Comparison of ENCODE assay signal across 9 mouse cellular contexts in the genomic region with DNA sequence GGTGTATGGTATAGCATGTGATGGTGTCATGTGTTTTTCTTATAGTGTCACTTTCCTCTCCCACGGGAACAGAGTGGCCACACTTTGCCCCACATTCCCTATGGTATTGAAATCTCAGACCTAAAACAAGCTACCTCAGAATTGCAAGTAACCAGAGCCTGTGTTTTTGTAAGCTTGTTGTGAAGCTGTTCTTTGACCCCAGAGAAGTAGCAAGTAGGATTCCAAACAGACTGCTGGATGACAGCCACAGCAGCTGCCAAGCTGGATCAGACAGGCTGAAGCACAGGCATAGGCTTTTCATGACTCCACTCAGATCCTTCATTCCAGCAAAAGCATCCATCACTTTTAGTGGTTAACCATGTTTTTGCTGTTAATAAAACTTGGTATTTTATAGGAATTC. TPM values are rescaled to one million over a fixed set of nuclear protein-coding genes. Genes with fewer than 3 reads are reported as not detected.
A peak's percentile ranks its signal among the peaks of the same experiment; 100 is the strongest.
DNase-seq lines count a peak whose midpoint lies in the region; ATAC-seq and TF ChIP-seq lines count a peak whose summit lies in the region.
"Had no signal": no experiment of that assay in that cellular context is flagged by ENCODE, and none has a peak within 500 bp of the region (broad histone marks: within the 10 kb centered on the region; RNA-seq: fewer than 3 reads in every experiment).

No protein-coding gene starts in this region.

- intact Hi-C loops in heart, adult 2 months (cut with DNase I) = no loop called here

- H3K9ac ChIP-seq in liver, postnatal 0 days (replicated peaks) = no peak overlapping the region
- H3K9ac ChIP-seq in liver, embryonic 12.5 days = no peak overlapping the region
- no peak overlapping the region for H3K9ac ChIP-seq in heart, adult 2 months (ENCODE audit: low read depth, low read length)
- H3K9ac ChIP-seq in kidney, embryonic 16.5 days (replicated peaks; ENCODE audit: low read length) = no peak overlapping the region
- H3K9ac ChIP-seq in stomach, postnatal 0 days (ENCODE audit: low read length) = no peak overlapping the region
- H3K9ac ChIP-seq: hindbrain, embryonic 14.5 days had no signal

- no peak for TF ChIP-seq POLR2A in heart, adult 2 months (IDR thresholded peaks at IDR 0.05; ENCODE audit: insufficient read depth, low read depth, low read length)

- no peak for TF ChIP-seq EP300 in liver, postnatal 0 days (IDR thresholded peaks at IDR 0.05; ENCODE audit: low read depth)
- no peak for TF ChIP-seq EP300 in heart, adult 2 months (IDR thresholded peaks at IDR 0.05; ENCODE audit: insufficient read depth, low read depth, low read length)
- no peak for TF ChIP-seq EP300 in stomach, postnatal 0 days (optimal IDR thresholded peaks at IDR 0.05)

- no peak overlapping the region; the same call in 1 of the 2 replicates for H3K4me2 ChIP-seq in liver, postnatal 0 days (ENCODE audit: low read depth, low read length)
- no peak overlapping the region for H3K4me2 ChIP-seq in liver, embryonic 12.5 days
- H3K4me2 ChIP-seq in kidney, embryonic 16.5 days (replicated peaks; ENCODE audit: low read depth, low read length) = no peak overlapping the region
- H3K4me2 ChIP-seq in stomach, postnatal 0 days (replicated peaks; ENCODE audit: low read depth) = no peak overlapping the region
- H3K4me2 ChIP-seq: hindbrain, embryonic 14.5 days had no signal

- peak; percentile 74 for ATAC-seq in liver, postnatal 0 days
- ATAC-seq in liver, embryonic 12.5 days = no peak
- 0 out of 2 replicates have a peak, but pooled peaks have one; percentile 53 for ATAC-seq in kidney, embryonic 16.5 days (ENCODE audit: low FRiP score, low TSS enrichment)
- ATAC-seq in stomach, postnatal 0 days (ENCODE audit: low FRiP score, low TSS enrichment) = no peak; the same call in 1 of the 2 replicates

- H3K79me2 ChIP-seq in heart, adult 2 months (replicated peaks; ENCODE audit: control insufficient read depth, insufficient read depth, low read length) = no peaks in the 10 kb centered on the region

- H3K4me1 ChIP-seq in liver, postnatal 0 days (ENCODE audit: insufficient read depth) = peaks cover 26% of the 10 kb centered on the region
- peaks cover 5% of the 10 kb centered on the region; the same call in 1 of the 2 replicates for H3K4me1 ChIP-seq in liver, embryonic 12.5 days
- peaks cover 10% of the 10 kb centered on the region for H3K4me1 ChIP-seq in heart, adult 2 months (ENCODE audit: control insufficient read depth, insufficient read depth, low read length)
- peaks cover 33% of the 10 kb centered on the region for H3K4me1 ChIP-seq in kidney, embryonic 16.5 days (ENCODE audit: insufficient read depth, low read length)
- H3K4me1 ChIP-seq in stomach, postnatal 0 days (replicated peaks; ENCODE audit: control insufficient read depth, insufficient read depth) = 0 out of 2 replicates have a peak, but pooled peaks cover 3% of the 10 kb centered on the region

- no peaks in the 10 kb centered on the region for H3K27me3 ChIP-seq in liver, postnatal 0 days (ENCODE audit: insufficient read depth, low read length)
- no peaks in the 10 kb centered on the region for H3K27me3 ChIP-seq in liver, embryonic 12.5 days (replicated peaks)
- H3K27me3 ChIP-seq in heart, adult 2 months (ENCODE audit: control insufficient read depth, insufficient read depth, low read length) = no peaks in the 10 kb centered on the region
- H3K27me3 ChIP-seq in kidney, embryonic 16.5 days (ENCODE audit: insufficient read depth, low read length) = no peaks in the 10 kb centered on the region
- no peaks in the 10 kb centered on the region for H3K27me3 ChIP-seq in stomach, postnatal 0 days (ENCODE audit: control insufficient read depth, insufficient read depth, low read length)

- H3K9me3 ChIP-seq in liver, postnatal 0 days (ENCODE audit: low read length) = no peaks in the 10 kb centered on the region
- H3K9me3 ChIP-seq in liver, embryonic 12.5 days (replicated peaks) = no peaks in the 10 kb centered on the region
- H3K9me3 ChIP-seq in kidney, embryonic 16.5 days (ENCODE audit: low read length) = no peaks in the 10 kb centered on the region
- H3K9me3 ChIP-seq in stomach, postnatal 0 days (ENCODE audit: control insufficient read depth, low read length) = no peaks in the 10 kb centered on the region

- no peak for DNase-seq in liver, postnatal 0 days
- peak; percentile 42 to 57 for DNase-seq in heart, adult 2 months
- DNase-seq in stomach, postnatal 0 days (ENCODE audit: low spot score) = no peak
- no peak for DNase-seq in right cerebral cortex, postnatal 36 days (ENCODE audit: low spot score in 2 of 2)
- DNase-seq in adrenal gland, adult (ENCODE audit: inconsistent age in 2 of 2, low spot score in 1 of 2) = no peak
- no peak for DNase-seq in ovary, postnatal 36 days (ENCODE audit: low spot score)

- H3K36me3 ChIP-seq in liver, postnatal 0 days (replicated peaks; ENCODE audit: insufficient read depth, low read length) = 0 out of 2 replicates have a peak, but pooled peaks cover 3% of the 10 kb centered on the region
- H3K36me3 ChIP-seq in liver, embryonic 12.5 days = peaks cover 12% of the 10 kb centered on the region
- H3K36me3 ChIP-seq in heart, adult 2 months (ENCODE audit: control insufficient read depth, insufficient read depth, low read length) = no peaks in the 10 kb centered on the region
- H3K36me3 ChIP-seq in kidney, embryonic 16.5 days (ENCODE audit: insufficient read depth, low read length) = 0 out of 2 replicates have a peak, but pooled peaks cover 5% of the 10 kb centered on the region
- H3K36me3 ChIP-seq in stomach, postnatal 0 days (ENCODE audit: control insufficient read depth, insufficient read depth, low read length) = no peaks in the 10 kb centered on the region

- peak overlapping the region; percentile 80 for H3K27ac ChIP-seq in liver, postnatal 0 days (ENCODE audit: low read depth)
- H3K27ac ChIP-seq in liver, embryonic 12.5 days = no peak overlapping the region
- peak overlapping the region; percentile 5; the same call in 1 of the 2 replicates for H3K27ac ChIP-seq in heart, adult 2 months
- H3K27ac ChIP-seq in kidney, embryonic 16.5 days (ENCODE audit: low read length) = peak overlapping the region; percentile 19
- peak overlapping the region; percentile 13; the same call in 1 of the 2 replicates for H3K27ac ChIP-seq in stomach, postnatal 0 days (replicated peaks)
- H3K27ac ChIP-seq: hindbrain, embryonic 14.5 days had no signal

- WGBS in liver, postnatal 0 days (ENCODE audit: insufficient replicate concordance) = 38% methylated on average over 1 of the region's 1 CpGs
- 76% methylated on average over 1 of the region's 1 CpGs for WGBS in liver, embryonic 12.5 days (ENCODE audit: insufficient replicate concordance)
- WGBS in heart, adult 2 months = 31% methylated on average over 1 of the region's 1 CpGs
- WGBS in kidney, embryonic 16.5 days = 20% methylated on average over 1 of the region's 1 CpGs
- WGBS in stomach, postnatal 0 days = 30% methylated on average over 1 of the region's 1 CpGs

- H3K4me3 ChIP-seq in liver, postnatal 0 days (ENCODE audit: low read depth, low read length) = no peak overlapping the region
- no peak overlapping the region for H3K4me3 ChIP-seq in liver, embryonic 12.5 days
- no peak overlapping the region for H3K4me3 ChIP-seq in heart, adult 2 months
- H3K4me3 ChIP-seq in kidney, embryonic 16.5 days (ENCODE audit: low read length) = no peak overlapping the region
- no peak overlapping the region for H3K4me3 ChIP-seq in stomach, postnatal 0 days (ENCODE audit: low read depth, low read length)

- no peak for TF ChIP-seq CTCF in liver, postnatal 0 days (IDR thresholded peaks at IDR 0.05; ENCODE audit: low read depth)
- no peak for TF ChIP-seq CTCF in heart, adult 2 months (IDR thresholded peaks at IDR 0.05)
- no peak for TF ChIP-seq CTCF in stomach, postnatal 0 days (IDR thresholded peaks at IDR 0.05; ENCODE audit: low read depth)

RNA-seq across cellular contexts. Expression of a gene that starts 53.0 kb away (rescaled TPM):
- 6.3 and 6.8 TPM in 2 replicates for polyA plus RNA-seq in liver, postnatal 0 days (2015; fragmentation: Nextera tagmentation; extraction: Ambion mirVana)
- polyA plus RNA-seq in liver, embryonic 12.5 days (2016; fragmentation: Nextera tagmentation; extraction: Ambion mirVana) = 19.8 and 21.6 TPM in 2 replicates
- 1 to 10 TPM; 3.3 to 3.7 TPM for total RNA-seq in heart, adult 2 months (2021)
- 6.1 and 9.5 TPM in 2 replicates for polyA plus RNA-seq in heart, adult 2 months (2012; rRNA removed)
- 3.6 TPM in 2 replicates for polyA plus RNA-seq in kidney, embryonic 16.5 days (2015; fragmentation: Nextera tagmentation; extraction: Ambion mirVana)
- polyA plus RNA-seq in stomach, postnatal 0 days (2015; fragmentation: Nextera tagmentation; extraction: Ambion mirVana) = 8.9 and 10.0 TPM in 2 replicates

RNA-seq across cellular contexts. Expression of a gene that starts 53.2 kb away (rescaled TPM):
- polyA plus RNA-seq in liver, postnatal 0 days (2015; fragmentation: Nextera tagmentation; extraction: Ambion mirVana) = 19.0 and 20.2 TPM in 2 replicates
- polyA plus RNA-seq in liver, embryonic 12.5 days (2016; fragmentation: Nextera tagmentation; extraction: Ambion mirVana) = 55.5 and 58.2 TPM in 2 replicates
- 10 to 100 TPM; 12.6 to 15.7 TPM for total RNA-seq in heart, adult 2 months (2021)
- polyA plus RNA-seq in heart, adult 2 months (2012; rRNA removed) = 18.1 and 23.3 TPM in 2 replicates
- 47.9 and 50.5 TPM in 2 replicates for polyA plus RNA-seq in kidney, embryonic 16.5 days (2015; fragmentation: Nextera tagmentation; extraction: Ambion mirVana)
- 21.0 and 24.1 TPM in 2 replicates for polyA plus RNA-seq in stomach, postnatal 0 days (2015; fragmentation: Nextera tagmentation; extraction: Ambion mirVana)

Comparison
In these comparisons a context has a peak if more than half of its experiments do, and no peak if none do; other contexts are left out.
1. ATAC-seq: peak in liver, postnatal 0 days (single experiment) and kidney, embryonic 16.5 days (single experiment); none in liver, embryonic 12.5 days (single experiment) and stomach, postnatal 0 days (single experiment).
2. DNase-seq: peak in heart, adult 2 months (2 of 2); none in liver, postnatal 0 days (single experiment), stomach, postnatal 0 days (single experiment), right cerebral cortex, postnatal 36 days (0 of 2), adrenal gland, adult (0 of 2) and ovary, postnatal 36 days (single experiment).